Mouse (Mus musculus): Measurements from ENCODE around the gene Rubcnl. TPM values are rescaled to one million over a fixed set of nuclear protein-coding genes. Genes with fewer than 3 reads are reported as not detected.

Rubcnl gene
- total and polyA plus RNA-seq, 3 experiments = 0.04 to 0.06 TPM; not detected in 1

DNA sequence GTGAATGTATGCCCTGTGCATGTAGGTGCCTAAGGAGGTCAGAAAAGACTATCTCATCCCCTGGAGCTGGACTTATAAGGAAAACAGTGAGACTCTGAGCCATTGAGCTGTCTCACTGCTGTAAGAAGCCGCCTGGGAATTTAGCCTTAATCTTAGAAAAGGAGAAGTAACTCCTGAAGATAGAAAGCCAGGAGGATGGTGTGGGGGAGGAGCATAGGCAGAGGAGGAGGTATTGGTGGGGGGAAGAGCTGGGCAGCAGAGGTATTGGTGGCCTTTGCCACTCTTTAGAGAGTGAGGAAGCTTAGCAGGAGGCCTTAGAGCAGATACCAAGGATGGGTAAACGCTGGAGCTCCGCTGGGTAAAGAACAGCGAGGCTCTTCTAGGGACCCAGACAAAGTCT, 26.5 kb upstream of the Rubcnl start:
- no peak overlapping the region; the same call in 1 of the 2 replicates for H3K27ac ChIP-seq (ENCODE audit: control insufficient read depth, low read depth, low read length)
- H3K36me3 ChIP-seq (ENCODE audit: control insufficient read depth in 1 of 2, insufficient read depth in 2 of 2, low read length in 2 of 2) = peaks cover 0 to 9% of the 10 kb centered on the region in 2 experiments; a peak in 1 of 4 replicates
- DNase-seq (ENCODE audit: low read depth, low spot score) = peak; percentile 78
- H3K79me2 ChIP-seq (ENCODE audit: control insufficient read depth, insufficient read depth, low read length, poor library complexity) = no peaks in the 10 kb centered on the region
- peaks cover 5 to 15% of the 10 kb centered on the region in 2 experiments for H3K4me1 ChIP-seq (ENCODE audit: control insufficient read depth in 1 of 2, insufficient read depth in 2 of 2, low read length in 2 of 2)
- TF ChIP-seq MAX (IDR thresholded peaks at IDR 0.05; ENCODE audit: low read length) (no peak), EP300 (IDR thresholded peaks at IDR 0.05; ENCODE audit: low read depth in 1 of 2, low read length in 2 of 2) (0 out of 4 replicates have a peak, but pooled peaks of 1 of the 2 experiments have one; percentile 22), SIN3A (IDR thresholded peaks at IDR 0.05; ENCODE audit: low read length) (0 out of 2 replicates have a peak, but pooled peaks have one; percentile 6), MXI1 (IDR thresholded peaks at IDR 0.05; ENCODE audit: low read depth, low read length) (no peak), CTCF (IDR thresholded peaks at IDR 0.05 in 2 of 3, conservative IDR thresholded peaks at IDR 0.05 in 1 of 3; ENCODE audit: control insufficient read depth in 1 of 3, insufficient read depth in 1 of 3, low read depth in 2 of 3, low read length in 3 of 3, poor library complexity in 1 of 3, severe bottlenecking in 1 of 3) (no peak)
- peak overlapping the region in 1 of 2 experiments; percentile 21; a peak in 1 of 4 replicates for H3K4me3 ChIP-seq (ENCODE audit: control insufficient read depth in 1 of 2, insufficient read depth in 1 of 2, low read depth in 2 of 2, low read length in 2 of 2)
- H3K27me3 ChIP-seq (ENCODE audit: control insufficient read depth in 1 of 2, insufficient read depth in 2 of 2, low read length in 2 of 2) = peaks cover 0 to 2% of the 10 kb centered on the region in 2 experiments; a peak in 1 of 4 replicates
- H3K9me3 ChIP-seq (replicated peaks; ENCODE audit: insufficient read depth, low read length) = no peaks in the 10 kb centered on the region
- H3K9ac ChIP-seq (ENCODE audit: control insufficient read depth, low read depth, low read length, poor library complexity, severe bottlenecking) = peak overlapping the region; percentile 17

DNA sequence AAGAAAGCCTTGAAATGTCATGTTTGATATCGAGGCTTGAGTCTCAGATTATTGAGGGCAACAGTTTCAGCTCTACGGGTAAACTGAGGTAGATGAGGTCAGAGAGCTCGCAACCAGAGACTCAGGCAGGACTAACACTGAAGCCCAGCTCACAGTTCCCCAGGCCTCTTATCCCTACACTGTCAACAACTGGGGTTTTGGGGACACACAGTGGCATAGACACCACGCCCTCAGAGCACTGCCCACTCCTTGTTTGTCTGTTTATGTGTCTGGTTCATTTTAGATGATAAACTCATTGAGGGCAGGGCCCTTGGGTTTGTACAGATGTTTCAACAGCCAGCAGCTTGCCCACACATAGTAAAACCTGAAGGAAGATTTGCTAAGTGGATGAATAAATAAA, 25.9 kb upstream of the Rubcnl start:
- Histone ChIP-seq H3K27ac (ENCODE audit: control insufficient read depth, low read depth, low read length) (no peak overlapping the region), H3K9me3 (replicated peaks; ENCODE audit: insufficient read depth, low read length) (no peaks in the 10 kb centered on the region), H3K27me3 (ENCODE audit: control insufficient read depth in 1 of 2, insufficient read depth in 2 of 2, low read length in 2 of 2) (peaks cover 0 to 2% of the 10 kb centered on the region in 2 experiments; a peak in 1 of 4 replicates), H3K36me3 (ENCODE audit: control insufficient read depth in 1 of 2, insufficient read depth in 2 of 2, low read length in 2 of 2) (peaks cover 0 to 9% of the 10 kb centered on the region in 2 experiments; a peak in 1 of 4 replicates), H3K4me3 (ENCODE audit: control insufficient read depth in 1 of 2, insufficient read depth in 1 of 2, low read depth in 2 of 2, low read length in 2 of 2) (no peak overlapping the region), H3K4me1 (ENCODE audit: control insufficient read depth in 1 of 2, insufficient read depth in 2 of 2, low read length in 2 of 2) (peaks cover 5 to 15% of the 10 kb centered on the region in 2 experiments), H3K9ac (ENCODE audit: control insufficient read depth, low read depth, low read length, poor library complexity, severe bottlenecking) (peak overlapping the region; percentile 17; the same call in 1 of the 2 replicates), H3K79me2 (ENCODE audit: control insufficient read depth, insufficient read depth, low read length, poor library complexity) (no peaks in the 10 kb centered on the region)
- TF ChIP-seq GATA1 (IDR thresholded peaks at IDR 0.05; ENCODE audit: low read depth, low read length) (no peak), TCF12 (IDR thresholded peaks at IDR 0.05; ENCODE audit: low read depth, low read length) (no peak), POLR2AphosphoS5 (IDR thresholded peaks at IDR 0.05; ENCODE audit: borderline replicate concordance, low read depth, low read length) (no peak), MXI1 (IDR thresholded peaks at IDR 0.05; ENCODE audit: low read depth, low read length) (no peak), JUND (IDR thresholded peaks at IDR 0.05; ENCODE audit: low read depth, low read length) (no peak), KAT2A (conservative IDR thresholded peaks at IDR 0.05; ENCODE audit: low read depth, low read length) (no peak), TAL1 (IDR thresholded peaks at IDR 0.05; ENCODE audit: low read length) (no peak)
- DNase-seq (ENCODE audit: low read depth, low spot score) = peak; percentile 18

DNA sequence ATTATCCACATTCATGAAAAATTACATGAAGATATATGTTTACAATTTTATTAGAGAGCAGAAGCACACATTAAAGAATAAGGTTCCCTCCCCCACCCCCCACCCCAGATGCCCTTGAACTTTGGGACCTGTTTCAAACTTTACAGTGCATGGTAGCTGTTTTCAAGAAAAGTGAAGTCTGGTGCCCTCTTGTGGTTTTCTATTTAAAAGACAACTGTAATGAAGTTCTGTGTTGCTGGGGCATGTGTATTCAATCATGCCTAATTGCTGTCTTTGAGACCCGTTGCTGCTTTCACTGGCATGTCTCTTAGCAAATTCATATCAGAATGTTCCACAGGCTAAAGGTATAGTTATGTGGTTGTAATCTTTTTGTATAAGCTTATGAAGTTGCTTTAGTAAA, 25.3 kb upstream of the Rubcnl start:
- peaks cover 0 to 2% of the 10 kb centered on the region in 2 experiments; a peak in 1 of 4 replicates for H3K27me3 ChIP-seq (ENCODE audit: control insufficient read depth in 1 of 2, insufficient read depth in 2 of 2, low read length in 2 of 2)
- H3K9ac ChIP-seq (ENCODE audit: control insufficient read depth, low read depth, low read length, poor library complexity, severe bottlenecking) = no peak overlapping the region
- H3K4me1 ChIP-seq (ENCODE audit: control insufficient read depth in 1 of 2, insufficient read depth in 2 of 2, low read length in 2 of 2) = peaks cover 5 to 15% of the 10 kb centered on the region in 2 experiments
- H3K27ac ChIP-seq (ENCODE audit: control insufficient read depth, low read depth, low read length) = no peak overlapping the region
- H3K4me3 ChIP-seq (ENCODE audit: control insufficient read depth in 1 of 2, insufficient read depth in 1 of 2, low read depth in 2 of 2, low read length in 2 of 2) = no peak overlapping the region
- H3K36me3 ChIP-seq (ENCODE audit: control insufficient read depth in 1 of 2, insufficient read depth in 2 of 2, low read length in 2 of 2) = peaks cover 0 to 9% of the 10 kb centered on the region in 2 experiments; a peak in 1 of 4 replicates
- no peaks in the 10 kb centered on the region for H3K9me3 ChIP-seq (replicated peaks; ENCODE audit: insufficient read depth, low read length)
- H3K79me2 ChIP-seq (ENCODE audit: control insufficient read depth, insufficient read depth, low read length, poor library complexity) = no peaks in the 10 kb centered on the region
- peak; percentile 78 for DNase-seq (ENCODE audit: low read depth, low spot score)
- TF ChIP-seq MAZ (IDR thresholded peaks at IDR 0.05; ENCODE audit: low read depth, low read length) = no peak; the same call in 1 of the 2 replicates
- no peak for TF ChIP-seq KAT2A (conservative IDR thresholded peaks at IDR 0.05; ENCODE audit: low read depth, low read length)
- TF ChIP-seq MYC (IDR thresholded peaks at IDR 0.05; ENCODE audit: low read depth, low read length) = no peak
- peak; percentile 84 for TF ChIP-seq SMC3 (IDR thresholded peaks at IDR 0.05; ENCODE audit: low read depth, low read length)
- no peak for TF ChIP-seq ETS1 (IDR thresholded peaks at IDR 0.05; ENCODE audit: low read depth, low read length)
- TF ChIP-seq RAD21 (IDR thresholded peaks at IDR 0.05; ENCODE audit: low read depth, low read length) = peak; percentile 94
- no peak for TF ChIP-seq ELF1 (IDR thresholded peaks at IDR 0.05; ENCODE audit: low read depth, low read length)
- no peak for TF ChIP-seq EP300 (IDR thresholded peaks at IDR 0.05; ENCODE audit: low read depth in 1 of 2, low read length in 2 of 2)
- no peak for TF ChIP-seq UBTF (IDR thresholded peaks at IDR 0.05; ENCODE audit: borderline replicate concordance, insufficient read depth, low read depth, low read length)
- TF ChIP-seq JUND (IDR thresholded peaks at IDR 0.05; ENCODE audit: low read depth, low read length) = no peak
- no peak for TF ChIP-seq RCOR1 (IDR thresholded peaks at IDR 0.05; ENCODE audit: low read depth, low read length)
- TF ChIP-seq GATA1 (IDR thresholded peaks at IDR 0.05; ENCODE audit: low read depth, low read length) = no peak
- TF ChIP-seq TCF12 (IDR thresholded peaks at IDR 0.05; ENCODE audit: low read depth, low read length) = no peak
- TF ChIP-seq CTCF (IDR thresholded peaks at IDR 0.05 in 2 of 3, conservative IDR thresholded peaks at IDR 0.05 in 1 of 3; ENCODE audit: control insufficient read depth in 1 of 3, insufficient read depth in 1 of 3, low read depth in 2 of 3, low read length in 3 of 3, poor library complexity in 1 of 3, severe bottlenecking in 1 of 3) = peak; percentile 38 to 84 (median 51)
- TF ChIP-seq POLR2AphosphoS5 (IDR thresholded peaks at IDR 0.05; ENCODE audit: borderline replicate concordance, low read depth, low read length) = no peak
- TF ChIP-seq NELFE (IDR thresholded peaks at IDR 0.05; ENCODE audit: low read depth, low read length) = no peak
- no peak for TF ChIP-seq POLR2A (IDR thresholded peaks at IDR 0.05; ENCODE audit: control insufficient read depth in 1 of 2, insufficient read depth in 1 of 2, low read depth in 1 of 2, low read length in 2 of 2, poor library complexity in 1 of 2)
- TF ChIP-seq ZC3H11A (IDR thresholded peaks at IDR 0.05; ENCODE audit: low read depth, low read length) = peak; percentile 85
- TF ChIP-seq MEF2A (IDR thresholded peaks at IDR 0.05; ENCODE audit: extremely low read depth, insufficient replicate concordance, low read depth, low read length, poor library complexity, severe bottlenecking) = no peak

Measured in MEL (cell line).